Mouse (Mus musculus) lung, adult 2 months (tissue): Measurements from ENCODE around the gene Fam163b.

Experiments used
- CTCF ChIP-seq: fragments of 200-500 bp; IDR thresholded peaks from 2 replicates; pipeline ENCODE4 v1.5.1; 2011; ENCODE audit warnings: mild to moderate bottlenecking, low read length, control low read depth; ENCODE audit not compliant: insufficient read depth
- POLR2A ChIP-seq: fragments of 200-500 bp; IDR thresholded peaks from 2 replicates; pipeline ENCODE4 v1.6.1; 2011; ENCODE audit warnings: low read depth, mild to moderate bottlenecking, control low read depth, low read length, borderline replicate concordance; ENCODE audit errors: extremely low read depth

- TF ChIP-seq POLR2A = no peak
- no peak for TF ChIP-seq CTCF
These were observed 71.2 kb downstream of the Fam163b start for GRCm38 (mm10) chr2:27071137-27071536.
